ENCODE assay signal across 9 mouse cellular contexts in genomic region chr4:124064601-124065000, GRCm38 (mm10).
"Had no signal": no experiment of that assay in that cellular context is flagged by ENCODE, and none has a peak within 500 bp of the region (broad histone marks: within the 10 kb centered on the region; RNA-seq: fewer than 3 reads in every experiment).

No protein-coding gene starts in this region.

- DNase-seq: kidney, postnatal 25 days; layer of hippocampus, adult 9-11 months; left cerebral cortex, postnatal 4 days; liver, postnatal 0 days; lung, embryonic 14.5 days; retina, postnatal 1 day; right cerebral cortex, postnatal 25 days; spleen, adult 18-20 months; thymus, postnatal 25 days had no signal
